Mouse (Mus musculus) gastrocnemius, postnatal 25 days (tissue): ENCODE data around the gene Pde4a. TPM values are rescaled to one million over a fixed set of nuclear protein-coding genes. Genes with fewer than 3 reads are reported as not detected.

Experiments
- DNase-seq: peaks from one replicate; pipeline ENCODE4 v3.0.0; 2022
- long read RNA-seq, 2 experiments: library from polyadenylated mRNA; stranded (forward); transcript quantifications; one replicate each; pipeline ENCODE4 v2.0.0; 2021
- total RNA-seq, 2 experiments: library from RNA; stranded (reverse); gene quantifications; 1 replicate in 1 of 2; 2 replicates in 1 of 2; pipeline ENCODE4 v1.2.3; 2021

Pde4a gene
- total RNA-seq, result 10 to 100 TPM; 44.6 to 46.7 TPM
- long read RNA-seq, experiment 1, partial matches to known transcripts, result 1 of 23 reads
- long read RNA-seq, experiment 1, other reads (novel, unspliced or antisense), result 20 of 23 reads
- long read RNA-seq, experiment 2, transcript Pde4a-203 (15 exons, 2,962 nt), result major isoform, 10 of 30 reads
- long read RNA-seq, experiment 2, partial matches to known transcripts, result 3 of 30 reads
- long read RNA-seq, experiment 2, other reads (novel, unspliced or antisense), result 17 of 30 reads

GRCm38 (mm10) chr9:21165041-21165951, at the start of gene Pde4a:
Gene Pde4a, plus strand, starts transcription at chr9:21165714.
- no peak for DNase-seq

GRCm38 (mm10) chr9:21117073-21117472, 48.4 kb upstream of the Pde4a start:
- DNase-seq, result no peak

DNA sequence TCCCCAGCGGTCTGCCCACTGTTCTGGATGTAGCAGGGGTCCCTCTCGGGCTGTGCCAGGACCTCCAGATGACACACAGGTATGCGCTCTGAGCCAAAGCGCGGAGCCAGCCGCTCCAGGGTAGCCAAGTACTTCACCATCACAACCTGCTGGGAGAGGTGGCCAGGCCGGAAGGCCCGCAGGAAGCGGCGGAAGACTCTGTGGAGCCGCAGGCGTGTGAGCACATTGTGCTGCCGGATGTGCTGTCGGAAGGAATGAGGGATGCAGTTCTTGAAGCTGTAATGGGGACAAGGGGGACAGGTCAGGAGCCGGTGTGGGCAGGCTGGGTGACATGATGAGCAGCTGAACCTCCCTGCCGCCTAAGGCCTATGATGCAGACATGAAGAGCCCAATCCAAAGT, 44.0 kb upstream of the Pde4a start:
- no peak for DNase-seq

DNA sequence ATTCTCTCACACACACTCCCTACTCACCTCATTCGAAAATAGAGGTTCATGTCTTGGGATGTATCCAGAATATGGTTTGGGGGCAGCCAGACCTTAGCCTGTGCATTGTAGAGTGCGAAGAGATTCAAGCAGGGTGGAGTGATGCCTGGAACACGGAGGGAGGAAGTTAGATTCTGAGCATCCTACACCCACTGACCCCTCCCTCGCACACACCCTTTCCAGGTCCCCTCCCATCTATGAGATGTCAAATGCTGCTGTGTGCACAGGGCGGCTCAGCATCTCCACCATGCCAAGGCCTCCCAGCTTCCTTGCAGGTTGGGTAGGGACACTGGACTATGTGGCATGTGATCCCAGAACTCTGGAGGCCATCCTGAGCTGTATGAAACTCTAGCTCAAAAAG, 40.7 kb upstream of the Pde4a start:
- DNase-seq, result no peak

DNA sequence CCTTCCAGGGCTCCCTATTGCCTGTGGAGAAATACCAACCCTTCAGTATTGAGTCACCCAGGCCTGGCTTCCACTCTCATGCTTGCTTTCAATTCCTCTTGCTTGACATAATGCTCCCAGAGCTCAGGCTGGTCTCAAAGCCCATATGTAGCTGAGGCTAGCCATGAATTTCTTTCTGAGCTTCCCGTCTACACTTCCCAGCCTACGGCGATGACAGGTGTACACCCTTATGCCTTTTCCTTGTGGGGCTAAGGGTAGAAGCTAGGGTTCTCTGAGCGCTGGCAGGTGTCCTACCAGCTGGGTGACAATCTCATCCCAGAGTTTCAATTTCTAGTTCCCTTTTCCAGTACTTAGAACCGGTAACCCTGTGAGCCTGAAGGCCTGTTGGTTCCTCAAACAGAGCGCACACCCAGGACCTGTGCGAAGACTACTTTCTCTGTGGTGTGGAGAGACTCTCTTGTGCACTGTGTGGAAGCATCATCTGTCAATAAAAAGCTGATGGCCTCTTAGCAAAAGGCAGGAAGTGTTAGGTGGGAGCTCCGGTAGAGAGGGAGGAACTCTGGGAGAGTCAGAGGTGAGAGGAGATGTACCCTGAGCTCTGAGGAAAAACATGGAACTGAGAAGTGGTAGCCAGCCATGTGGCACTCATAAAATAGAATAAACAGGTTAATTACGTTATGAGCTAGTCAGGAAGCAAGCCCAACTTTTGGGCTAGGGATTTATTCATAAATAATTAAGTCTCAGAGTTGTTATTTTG, 39.8 kb upstream of the Pde4a start:
- DNase-seq, result no peak

GRCm38 (mm10) chr9:21126259-21126627, 39.3 kb upstream of the Pde4a start:
- no peak for DNase-seq

DNA sequence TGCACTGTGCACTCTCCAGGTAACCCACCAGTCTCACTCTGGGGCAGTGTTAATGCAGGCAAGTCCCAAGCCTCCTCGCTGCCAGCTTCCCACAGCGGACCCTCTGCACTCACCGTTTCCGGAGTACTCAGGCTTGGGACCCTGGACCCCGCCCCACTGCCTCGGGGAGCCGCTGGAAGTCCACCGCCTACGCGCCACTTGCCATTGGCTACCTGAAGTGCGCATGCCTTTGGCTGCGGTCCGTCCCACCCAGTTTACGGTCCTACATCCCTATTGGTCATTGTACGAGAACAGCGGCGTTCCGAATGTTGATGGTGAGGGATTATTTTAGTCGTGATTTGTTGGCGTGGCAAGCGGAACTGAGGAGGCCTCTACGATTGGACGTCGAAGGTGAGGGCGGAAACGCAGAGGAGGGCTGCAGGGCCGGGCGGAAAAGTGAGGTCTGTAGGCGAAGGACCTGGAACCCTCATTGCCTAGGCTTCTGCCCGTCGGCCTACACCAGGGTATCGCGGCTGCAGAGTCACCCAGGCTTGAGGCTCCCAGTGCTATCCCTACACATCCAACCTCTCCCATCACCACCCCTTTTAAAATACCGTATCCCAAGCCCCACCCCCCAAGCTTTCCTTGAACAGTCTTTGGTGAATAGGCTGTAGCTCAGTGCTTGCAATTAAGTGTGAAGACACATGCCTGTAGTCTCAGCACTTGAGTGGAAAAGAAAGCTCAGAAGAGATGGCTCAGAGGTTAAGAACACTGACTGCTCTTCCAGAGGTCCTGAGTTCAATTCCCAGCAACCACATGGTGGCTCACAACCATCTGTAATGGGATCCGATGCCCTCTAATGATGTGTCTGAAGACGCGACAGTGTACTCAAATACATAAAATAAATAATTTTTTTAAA, 34.2 kb upstream of the Pde4a start, which contains the start of gene Tyk2:
Tyk2 (minus strand) TSS at position 185 of the 898 bp plus-strand sequence.
- DNase-seq, result peak; percentile 93

DNA sequence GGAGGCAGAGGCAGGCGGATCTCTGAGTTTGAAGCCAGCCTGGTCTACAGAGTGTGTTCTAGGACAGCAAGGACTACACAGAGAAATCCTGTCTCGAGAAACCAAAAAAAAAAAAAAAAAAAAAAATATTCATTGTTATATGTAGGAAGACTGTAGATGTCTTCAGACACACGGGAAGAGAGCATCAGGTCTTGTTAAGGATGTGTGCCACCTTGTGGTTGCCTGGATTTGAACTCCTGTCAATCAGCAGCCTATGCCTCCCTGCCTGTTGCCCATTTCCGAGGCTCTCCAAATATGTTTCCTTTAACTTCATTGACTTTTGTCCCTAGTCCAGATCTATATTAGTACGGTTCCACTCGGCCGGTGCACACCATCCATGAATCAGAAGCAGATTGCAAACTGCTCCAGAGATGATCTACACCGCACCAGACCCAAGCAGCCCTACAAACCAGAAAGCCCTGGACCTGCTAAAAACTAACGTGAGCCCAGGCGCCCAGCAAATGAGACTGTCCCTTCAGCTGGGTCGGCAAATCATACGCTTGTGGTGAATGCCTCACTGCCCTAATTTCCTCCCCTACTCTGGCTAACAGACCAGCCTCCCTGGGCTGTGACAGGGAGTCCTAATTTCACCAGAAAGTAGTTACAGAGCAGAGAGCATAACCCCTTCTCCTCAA, 33.3 kb upstream of the Pde4a start:
- DNase-seq, result no peak

- DNase-seq, result no peak
Observed at GRCm38 (mm10) chr9:21133064-21133707, 32.3 kb upstream of the Pde4a start.

DNA sequence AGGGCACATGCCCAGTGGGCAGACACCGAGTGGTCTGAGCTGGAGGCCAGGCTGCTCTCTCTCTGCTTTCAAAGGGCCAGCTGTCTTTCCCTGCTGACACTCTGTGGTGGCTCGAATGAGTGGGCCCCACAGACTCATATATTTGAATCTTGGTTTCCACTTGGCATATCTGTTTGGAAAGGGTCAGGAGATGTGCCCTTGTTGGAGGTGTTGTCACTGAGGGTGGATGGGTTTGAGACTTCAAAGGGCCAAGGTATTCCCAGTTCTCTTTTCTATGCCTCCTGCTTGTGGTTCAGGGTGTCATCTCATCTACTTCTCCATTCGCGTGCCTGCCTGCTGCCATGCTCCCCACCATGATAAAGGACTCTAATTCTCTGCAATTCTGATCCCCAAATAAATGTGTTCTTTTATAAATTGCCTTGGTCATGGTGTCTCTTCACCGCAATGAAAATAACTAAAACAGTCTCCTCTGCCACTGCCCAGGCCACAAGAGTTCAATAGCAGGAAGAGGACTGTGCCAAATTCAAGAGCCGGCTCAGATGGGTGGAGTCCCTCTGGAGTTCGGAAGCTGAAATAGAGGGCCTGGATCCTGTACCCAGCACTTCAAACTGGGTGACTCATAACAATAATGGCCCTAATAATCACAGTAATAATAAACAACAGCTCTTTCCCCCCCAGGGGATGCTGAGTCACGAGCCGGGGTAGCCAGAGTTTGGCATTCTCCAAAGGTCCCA, 30.8 kb upstream of the Pde4a start:
- DNase-seq, result peak; percentile 51

- no peak for DNase-seq
Observed at GRCm38 (mm10) chr9:21135329-21135890, 30.1 kb upstream of the Pde4a start.

DNA sequence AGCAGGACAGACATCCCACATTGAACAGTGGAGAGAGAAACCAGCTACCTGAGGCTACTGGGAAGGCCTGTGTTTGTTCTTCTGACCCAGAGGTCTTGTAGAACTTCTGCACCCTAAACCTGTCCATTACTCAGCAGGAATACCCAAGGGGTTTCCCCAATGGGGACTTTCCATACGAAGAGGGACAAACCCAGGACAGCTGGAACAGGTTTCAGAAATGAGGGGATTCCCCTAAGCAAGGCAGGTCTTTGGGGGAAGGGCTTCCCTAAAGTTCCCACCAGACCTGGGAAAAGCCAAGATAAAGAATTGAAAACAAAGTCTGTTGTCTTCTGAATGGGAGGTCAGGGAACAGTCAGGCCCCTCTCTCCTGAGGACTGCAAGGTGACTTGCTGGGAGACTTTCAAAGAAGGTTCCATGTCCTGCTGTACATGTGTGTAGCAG, 29.6 kb upstream of the Pde4a start:
- no peak for DNase-seq

- DNase-seq, result no peak
Observed at GRCm38 (mm10) chr9:21136401-21136800, 29.1 kb upstream of the Pde4a start.

DNA sequence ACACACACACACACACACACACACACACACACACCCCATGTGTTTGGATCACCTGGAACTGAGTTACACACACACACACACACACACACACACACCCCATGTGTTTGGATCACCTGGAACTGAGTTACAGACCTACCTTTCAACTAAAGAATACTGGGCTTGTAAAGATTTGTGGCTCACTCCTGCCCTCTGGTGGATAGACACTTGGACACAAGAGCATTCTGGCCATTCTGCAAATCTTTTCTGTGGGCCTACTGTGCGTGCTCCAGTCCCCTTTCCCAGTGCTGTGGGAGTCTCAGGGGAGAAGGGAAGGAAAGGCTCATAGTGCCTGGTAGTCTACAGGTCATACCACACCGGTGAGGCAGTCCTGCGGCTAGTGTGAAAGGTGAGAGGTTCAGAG, 28.3 kb upstream of the Pde4a start:
- no peak for DNase-seq

GRCm38 (mm10) chr9:21138386-21138785, 27.1 kb upstream of the Pde4a start:
- DNase-seq, result no peak

DNA sequence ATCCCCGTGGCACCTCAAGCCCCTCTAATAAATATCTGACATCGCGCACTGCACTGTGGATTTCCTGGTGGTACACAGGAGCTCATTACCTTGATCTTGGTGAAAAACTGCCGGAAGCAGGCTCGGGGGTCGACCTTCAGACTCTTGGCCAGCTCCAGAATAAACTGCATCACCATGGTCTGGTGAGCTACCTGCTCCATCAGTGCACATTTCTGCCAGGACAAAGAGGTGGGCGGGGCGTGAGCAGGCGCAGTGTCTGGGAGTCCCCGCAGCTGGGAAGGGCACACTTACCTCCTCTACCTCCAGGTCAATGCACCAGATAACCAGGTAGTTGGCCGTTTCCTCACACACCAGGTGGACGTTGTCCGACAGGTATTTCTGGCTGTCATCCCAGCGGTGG, 23.6 kb upstream of the Pde4a start:
- no peak for DNase-seq

GRCm38 (mm10) chr9:21144361-21144760, 21.2 kb upstream of the Pde4a start:
- DNase-seq, result no peak

- DNase-seq, result peak; percentile 63
Observed at GRCm38 (mm10) chr9:21145431-21145830, 20.1 kb upstream of the Pde4a start.

DNA sequence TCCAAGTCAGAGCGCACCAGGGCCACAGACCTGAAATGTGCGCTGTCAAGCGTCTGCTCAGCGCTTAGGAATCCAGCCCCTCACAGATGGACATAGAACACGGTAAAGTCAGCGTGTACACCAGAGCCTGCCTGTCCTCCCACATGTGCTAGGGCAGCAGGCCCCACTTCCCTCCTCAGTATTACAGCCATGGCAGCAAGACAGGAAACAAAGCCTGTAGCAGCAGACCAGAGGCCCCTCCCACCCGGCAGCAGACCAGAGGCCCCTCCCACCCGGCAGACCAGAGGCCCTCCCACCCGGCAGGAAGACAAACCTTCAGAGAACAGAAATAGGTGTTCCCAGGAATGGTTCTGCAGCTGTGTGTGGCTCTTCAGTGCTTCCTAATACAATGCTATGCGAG, 18.8 kb upstream of the Pde4a start:
- no peak for DNase-seq
